Mouse (Mus musculus): Measurements from ENCODE around the gene Mef2c.

Gene Mef2c

GRCm38 (mm10) chr13:83615875-83616274 is 112.0 kb downstream of the Mef2c start:
- no peak for DNase-seq

GRCm38 (mm10) chr13:83624651-83625050 is 120.8 kb downstream of the Mef2c start:
- no peak for DNase-seq

GRCm38 (mm10) chr13:83627429-83627828 is 123.6 kb downstream of the Mef2c start:
- no peak for DNase-seq

- DNase-seq = no peak
Observed at GRCm38 (mm10) chr13:83628139-83628538, 124.3 kb downstream of the Mef2c start.

GRCm38 (mm10) chr13:83633155-83633554 is 129.3 kb downstream of the Mef2c start:
- no peak for DNase-seq

- DNase-seq = no peak
Observed at GRCm38 (mm10) chr13:83635218-83635617, 131.4 kb downstream of the Mef2c start.

- DNase-seq = no peak
Observed at GRCm38 (mm10) chr13:83637666-83638065, 133.8 kb downstream of the Mef2c start.

GRCm38 (mm10) chr13:83638735-83639134 is 134.9 kb downstream of the Mef2c start:
- no peak for DNase-seq

- DNase-seq = no peak
Observed at GRCm38 (mm10) chr13:83649051-83649450, 145.2 kb downstream of the Mef2c start.

GRCm38 (mm10) chr13:83649795-83650476 is 146.1 kb downstream of the Mef2c start:
- no peak for DNase-seq

GRCm38 (mm10) chr13:83650807-83651206 is 147.0 kb downstream of the Mef2c start:
- DNase-seq = no peak

GRCm38 (mm10) chr13:83651941-83652548 is 148.2 kb downstream of the Mef2c start:
- DNase-seq = no peak

GRCm38 (mm10) chr13:83652560-83652959 is 148.7 kb downstream of the Mef2c start:
- DNase-seq = no peak

GRCm38 (mm10) chr13:83654889-83655769 is 151.3 kb downstream of the Mef2c start:
- peak; percentile 56 for DNase-seq

GRCm38 (mm10) chr13:83656094-83656493 is 152.3 kb downstream of the Mef2c start:
- DNase-seq = no peak

- DNase-seq = no peak
Observed at GRCm38 (mm10) chr13:83656773-83657172, 152.9 kb downstream of the Mef2c start.

- DNase-seq = peak; percentile 12
Observed at GRCm38 (mm10) chr13:83660722-83661121, 156.9 kb downstream of the Mef2c start.

- no peak for DNase-seq
Observed at GRCm38 (mm10) chr13:83661166-83661565, 157.3 kb downstream of the Mef2c start.

- DNase-seq = peak; percentile 21
Observed at GRCm38 (mm10) chr13:83662089-83662551, 158.3 kb downstream of the Mef2c start.

GRCm38 (mm10) chr13:83666179-83666578 is 162.3 kb downstream of the Mef2c start:
- DNase-seq = no peak

- no peak for DNase-seq
Observed at GRCm38 (mm10) chr13:83667051-83667450, 163.2 kb downstream of the Mef2c start.

- DNase-seq = no peak
Observed at GRCm38 (mm10) chr13:83707611-83708010, 203.8 kb downstream of the Mef2c start.

- peak; percentile 24 for DNase-seq
Observed at GRCm38 (mm10) chr13:83712778-83713380, 209.0 kb downstream of the Mef2c start.
